Mouse (Mus musculus) lung, embryonic 14.5 days (tissue): ENCODE measurements at regions not wholly inside any gene's neighbourhood (a gene's known extent, or its start where the extent isn't known, plus 50 kb on each side); places are given as distances from the start of the nearest gene placed in this dataset.
A peak's percentile ranks its signal among the peaks of the same experiment; 100 is the strongest.

Source experiments
- ATAC-seq: fragments of 200-750 bp; cut with Nextera tagmentation; 2 replicates; pipeline ENCODE4 v1.8.0; 2017; ENCODE audit warnings: mild to moderate bottlenecking, moderate TSS enrichment, moderate library complexity; ENCODE audit not compliant: insufficient read depth
- DNase-seq: peaks from one replicate; pipeline ENCODE4 v3.0.0-alpha.2; 2015
- H3K27ac ChIP-seq: fragments of 300-500 bp; sonication (generic); 2 replicates; pipeline ENCODE4 v1.5.1; 2014; ENCODE audit warnings: low read depth, mild to moderate bottlenecking, moderate library complexity
- H3K27me3 ChIP-seq: fragments of 300-500 bp; sonication (generic); 2 replicates; pipeline ENCODE4 v1.6.1; 2014; ENCODE audit warnings: low read length, control low read depth; ENCODE audit not compliant: insufficient read depth
- H3K36me3 ChIP-seq: fragments of 300-500 bp; sonication (generic); 2 replicates; pipeline ENCODE4 v1.6.1; 2014; ENCODE audit warnings: control low read depth; ENCODE audit not compliant: insufficient read depth
- H3K4me1 ChIP-seq: fragments of 300-500 bp; sonication (generic); 2 replicates; pipeline ENCODE4 v1.6.1; 2014; ENCODE audit warnings: antibody characterized with exemption, control low read depth; ENCODE audit not compliant: insufficient read depth
- H3K4me2 ChIP-seq: fragments of 300-500 bp; sonication (generic); 2 replicates; pipeline ENCODE4 v1.6.1; 2014; ENCODE audit warnings: mild to moderate bottlenecking
- H3K4me3 ChIP-seq: fragments of 300-500 bp; sonication (generic); 2 replicates; pipeline ENCODE4 v1.5.1; 2014; ENCODE audit warnings: low read depth, low read length
- H3K9ac ChIP-seq: fragments of 300-500 bp; sonication (generic); 2 replicates; pipeline ENCODE4 v1.6.1; 2014
- H3K9me3 ChIP-seq: fragments of 300-500 bp; sonication (generic); 2 replicates; pipeline ENCODE4 v1.6.1; 2016; ENCODE audit warnings: low read depth, low read length, control low read depth
- CTCF ChIP-seq: IDR thresholded peaks from 2 replicates; pipeline ENCODE4 v1.5.1; 2016; ENCODE audit warnings: antibody characterized with exemption, low read depth
- WGBS: fragments of 180-500 bp; shearing (Covaris S2); extraction: QIAGEN DNeasy Blood & Tissue Kit; methylation state at CpG from one replicate; pipeline ENCODE4 v1.1.7; 2014; 5-methylcytosine and 5-hydroxymethylcytosine counted together

DNA sequence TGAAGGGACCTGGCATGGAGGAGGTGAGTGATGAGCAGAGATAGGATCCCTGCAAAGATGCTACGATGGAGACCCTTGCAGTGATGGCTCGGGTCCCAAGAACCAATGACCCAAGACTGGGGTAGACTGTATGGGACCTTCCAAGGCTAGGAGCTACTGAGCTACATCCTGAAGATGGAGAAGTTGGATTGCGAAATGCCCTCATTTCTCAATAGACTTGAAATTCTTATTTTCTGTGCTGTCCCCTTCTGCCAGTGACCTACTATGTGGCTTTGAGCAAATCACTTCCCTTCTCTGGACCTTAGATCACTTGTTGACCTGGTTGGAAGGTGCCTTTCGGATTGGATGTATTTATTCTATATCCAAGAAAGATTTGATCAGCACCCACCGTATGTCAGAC lies 88.9 kb downstream of the Nog start:
- Histone ChIP-seq H3K4me2 (no peak overlapping the region), H3K27me3 (no peaks in the 10 kb centered on the region), H3K9ac (no peak overlapping the region), H3K4me1 (peaks cover 3% of the 10 kb centered on the region; the same call in 1 of the 2 replicates), H3K27ac (no peak overlapping the region), H3K36me3 (no peaks in the 10 kb centered on the region), H3K4me3 (no peak overlapping the region), H3K9me3 (no peaks in the 10 kb centered on the region)
- WGBS, result 85% methylated on average over 5 of the region's 5 CpGs
- DNase-seq (no peak), ATAC-seq (no peak)
- no peak for TF ChIP-seq CTCF

DNA sequence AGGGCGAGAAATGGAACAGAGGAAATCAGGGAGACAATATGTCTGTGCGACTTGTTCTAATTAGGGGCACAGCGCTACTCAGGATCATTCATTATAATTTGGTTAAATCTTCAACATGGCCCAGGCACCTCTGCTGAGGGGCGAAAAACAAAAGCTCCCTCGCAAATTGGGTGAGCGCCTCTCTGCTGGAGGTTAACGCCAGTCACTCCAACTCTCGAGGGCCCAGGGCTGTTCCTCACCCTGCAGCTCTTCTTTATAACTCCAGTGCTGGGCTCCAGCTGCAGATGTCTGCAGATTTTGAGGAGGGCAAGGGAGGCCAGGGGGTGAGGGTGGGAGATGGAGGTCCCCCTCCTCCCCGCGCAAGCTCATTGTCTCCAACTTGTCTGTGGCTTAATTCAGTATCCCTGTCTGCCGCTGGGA lies 92.6 kb downstream of the Nog start:
- DNase-seq (no peak), ATAC-seq (peak; percentile 47)
- 35% methylated on average over 11 of the region's 11 CpGs for WGBS
- Histone ChIP-seq H3K4me2 (no peak overlapping the region), H3K4me1 (peaks cover 7% of the 10 kb centered on the region; the same call in 1 of the 2 replicates), H3K27me3 (no peaks in the 10 kb centered on the region), H3K4me3 (no peak overlapping the region), H3K9ac (no peak overlapping the region), H3K9me3 (no peaks in the 10 kb centered on the region), H3K27ac (no peak overlapping the region), H3K36me3 (no peaks in the 10 kb centered on the region)
- TF ChIP-seq CTCF, result no peak

DNA sequence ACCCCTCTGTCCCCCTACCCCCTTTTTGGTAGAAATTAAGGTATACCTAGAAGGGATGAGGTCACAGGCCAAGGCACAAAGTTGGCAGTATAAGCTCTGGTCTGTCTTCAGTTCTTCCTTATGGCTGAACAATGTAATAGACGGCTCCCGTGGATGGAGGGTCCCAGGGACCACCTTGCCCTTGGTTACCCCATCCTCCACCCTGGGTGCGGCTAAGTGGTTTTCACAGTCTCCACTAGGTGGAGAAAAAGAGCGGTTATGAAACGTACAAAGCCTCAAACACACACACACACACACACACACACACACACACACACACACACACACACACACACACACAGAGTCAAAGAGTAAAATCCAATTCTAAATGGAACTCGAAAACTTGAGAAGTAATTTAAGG lies 93.1 kb downstream of the Nog start:
- Histone ChIP-seq H3K4me1 (peaks cover 7% of the 10 kb centered on the region; the same call in 1 of the 2 replicates), H3K9me3 (no peaks in the 10 kb centered on the region), H3K36me3 (no peaks in the 10 kb centered on the region), H3K27ac (no peak overlapping the region), H3K4me2 (no peak overlapping the region), H3K27me3 (no peaks in the 10 kb centered on the region), H3K4me3 (no peak overlapping the region), H3K9ac (no peak overlapping the region)
- peak; percentile 56 for TF ChIP-seq CTCF
- ATAC-seq (peak; percentile 49; the same call in 1 of the 2 replicates), DNase-seq (peak; percentile 56)
- 45% methylated on average over 6 of the region's 6 CpGs for WGBS

DNA sequence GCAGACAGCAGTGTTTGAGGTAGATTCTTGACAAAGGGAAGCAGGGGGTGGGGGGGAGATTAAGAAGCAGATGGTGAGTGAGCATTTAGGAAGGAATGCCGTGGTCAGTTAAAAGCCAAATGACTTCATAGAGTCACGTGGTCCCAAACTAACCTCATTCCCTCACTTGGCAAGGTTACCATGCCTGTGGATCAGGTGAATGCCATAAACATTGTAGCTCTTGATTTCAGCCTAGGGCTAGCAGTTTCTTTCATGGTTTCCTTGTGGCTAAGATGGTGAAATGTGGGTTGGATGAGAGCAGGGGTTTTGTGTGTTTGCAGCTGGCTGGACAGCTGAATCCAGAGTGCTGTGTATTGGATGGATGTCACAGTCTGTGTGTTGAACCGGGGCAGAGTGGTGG lies 95.3 kb downstream of the Nog start:
- Histone ChIP-seq H3K36me3 (no peaks in the 10 kb centered on the region), H3K9ac (no peak overlapping the region), H3K4me1 (peaks cover 7% of the 10 kb centered on the region; the same call in 1 of the 2 replicates), H3K27me3 (no peaks in the 10 kb centered on the region), H3K9me3 (no peaks in the 10 kb centered on the region), H3K4me3 (no peak overlapping the region), H3K4me2 (no peak overlapping the region), H3K27ac (no peak overlapping the region)
- ATAC-seq, result no peak
- TF ChIP-seq CTCF, result no peak
- no peak for DNase-seq
- WGBS, result 29% methylated on average over 3 of the region's 3 CpGs

DNA sequence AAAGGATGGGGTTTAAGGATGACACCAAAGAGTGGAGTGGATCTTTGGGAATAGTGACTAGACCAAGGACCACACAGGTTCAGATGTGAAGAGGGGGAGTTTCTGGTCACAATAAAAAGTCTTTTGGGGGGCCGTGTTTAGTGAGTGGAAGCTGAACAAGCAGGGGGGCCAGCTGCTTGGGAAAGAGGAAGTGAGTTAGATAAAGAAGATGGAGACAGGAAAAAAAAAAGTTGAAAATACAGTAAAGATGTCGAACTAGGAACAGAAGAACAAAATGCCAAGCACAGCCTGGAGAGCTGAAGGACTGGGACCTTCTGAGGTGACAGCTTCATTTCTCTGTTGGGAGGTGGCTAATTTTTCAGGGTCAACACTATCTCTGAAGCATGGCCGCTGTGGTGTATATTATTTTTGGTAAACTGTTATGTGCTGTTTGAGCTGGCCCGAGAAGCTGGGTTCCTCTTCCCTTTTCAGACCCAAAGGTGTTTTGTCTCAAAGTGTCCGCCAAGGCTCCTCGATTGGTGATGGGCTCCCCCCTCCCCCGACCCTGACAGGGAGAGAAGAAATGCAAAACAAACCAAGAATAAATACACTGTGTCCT lies 97.1 kb downstream of the Nog start:
- Histone ChIP-seq H3K27me3 (no peaks in the 10 kb centered on the region), H3K36me3 (no peaks in the 10 kb centered on the region), H3K4me2 (no peak overlapping the region), H3K9ac (no peak overlapping the region), H3K9me3 (no peaks in the 10 kb centered on the region), H3K4me1 (peaks cover 7% of the 10 kb centered on the region; the same call in 1 of the 2 replicates), H3K27ac (no peak overlapping the region), H3K4me3 (no peak overlapping the region)
- TF ChIP-seq CTCF, result no peak
- ATAC-seq (no peak), DNase-seq (no peak)
- 36% methylated on average over 7 of the region's 7 CpGs for WGBS

DNA sequence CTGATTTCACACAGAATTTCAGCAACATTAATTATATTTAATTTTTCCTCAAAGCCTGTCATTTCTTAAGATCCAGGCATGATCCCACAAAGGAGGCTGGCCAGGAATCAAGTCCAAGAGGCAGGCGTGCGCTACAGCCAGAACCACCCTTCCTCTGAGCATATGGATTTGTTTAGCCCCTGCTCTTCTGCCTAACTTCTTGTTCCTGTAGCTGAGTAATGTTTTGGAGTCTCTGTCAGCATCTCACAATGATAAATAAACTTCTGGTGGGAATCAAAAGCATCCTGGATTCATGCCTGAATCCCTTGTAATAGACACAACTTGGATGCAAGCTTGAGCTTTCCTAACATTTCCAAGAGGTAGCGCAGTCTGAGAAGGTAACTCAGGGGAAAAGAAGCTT lies 101.7 kb downstream of the Nog start:
- H3K4me1 ChIP-seq, result 0 out of 2 replicates have a peak, but pooled peaks cover 4% of the 10 kb centered on the region
- no peak overlapping the region for H3K4me2 ChIP-seq
- H3K27ac ChIP-seq, result no peak overlapping the region
- DNase-seq, result no peak
- H3K27me3 ChIP-seq, result no peaks in the 10 kb centered on the region
- no peak overlapping the region for H3K4me3 ChIP-seq
- H3K9ac ChIP-seq, result no peak overlapping the region
- 68% methylated on average over 3 of the region's 3 CpGs for WGBS
- TF ChIP-seq CTCF, result no peak
- H3K9me3 ChIP-seq, result no peaks in the 10 kb centered on the region
- ATAC-seq, result no peak
- no peaks in the 10 kb centered on the region for H3K36me3 ChIP-seq

DNA sequence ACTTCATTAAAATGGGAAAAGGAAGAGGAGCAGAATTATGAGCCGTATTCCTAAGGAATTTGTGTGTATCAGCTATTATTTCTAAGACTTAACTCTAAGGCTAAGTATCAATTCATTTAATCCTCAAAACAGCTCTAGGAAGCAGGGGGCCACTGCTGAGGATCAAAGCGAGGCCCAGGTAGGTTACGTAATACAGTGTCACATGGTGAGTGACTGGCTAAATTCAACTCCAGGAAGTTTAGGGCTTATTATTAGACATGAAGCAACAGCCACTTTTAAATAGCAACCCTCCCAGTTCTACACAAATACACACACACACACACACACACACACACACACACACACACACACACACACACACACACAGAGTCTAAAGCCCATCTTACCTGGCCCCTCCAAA lies 109.3 kb downstream of the Nog start:
- no peak overlapping the region for H3K4me3 ChIP-seq
- 0 out of 2 replicates have a peak, but pooled peaks cover 2% of the 10 kb centered on the region for H3K4me1 ChIP-seq
- ATAC-seq (no peak), DNase-seq (no peak)
- 77% methylated on average over 3 of the region's 3 CpGs for WGBS
- no peak overlapping the region for H3K27ac ChIP-seq
- no peaks in the 10 kb centered on the region for H3K36me3 ChIP-seq
- H3K9ac ChIP-seq, result no peak overlapping the region
- H3K27me3 ChIP-seq, result no peaks in the 10 kb centered on the region
- no peak for TF ChIP-seq CTCF
- no peak overlapping the region for H3K4me2 ChIP-seq
- no peaks in the 10 kb centered on the region for H3K9me3 ChIP-seq
